Mouse (Mus musculus): ENCODE data around the gene Brd1.

Gene Brd1

DNA sequence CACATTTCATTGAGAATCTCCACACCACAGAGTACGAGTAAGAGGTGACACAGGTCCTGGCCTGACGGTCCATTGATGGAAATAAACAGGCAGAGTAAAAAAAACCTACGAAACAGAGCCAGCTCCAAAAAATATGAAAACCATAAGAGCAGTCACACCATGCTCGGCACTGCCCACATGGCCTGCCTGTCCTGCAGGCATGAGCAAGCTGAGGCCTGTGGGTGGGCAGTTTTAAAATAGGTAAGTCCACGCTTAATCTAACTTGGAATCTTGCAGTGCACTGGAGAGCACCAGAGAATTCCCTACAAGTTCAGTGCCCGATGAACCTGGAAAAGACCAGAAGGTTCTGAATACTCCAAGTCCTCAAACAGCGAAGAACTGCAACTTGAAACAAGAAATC, 38.0 kb downstream of the Brd1 start:
- in situ Hi-C loops (cut with MboI; ENCODE audit: unreplicated experiment in 2 of 2) = no loop called here

DNA sequence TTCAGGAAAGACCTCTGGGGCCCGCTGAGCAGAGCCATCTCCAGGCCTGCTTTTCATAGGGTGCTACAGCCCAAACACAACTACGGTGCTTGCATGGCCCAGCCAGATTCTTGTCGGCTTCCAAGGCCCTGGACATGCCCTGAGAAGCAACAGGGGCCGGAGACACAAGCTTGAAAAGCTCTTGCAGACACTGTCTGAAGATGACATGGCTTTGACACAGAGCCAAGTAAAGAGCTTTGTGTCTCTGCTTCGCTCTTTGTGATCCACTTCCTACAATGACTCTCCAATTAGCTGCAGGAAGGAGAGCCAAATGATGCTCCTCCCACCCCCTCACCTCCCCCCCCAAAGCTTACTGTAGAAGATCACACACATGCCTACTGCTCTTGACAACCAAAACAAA, 40.0 kb downstream of the Brd1 start:
- in situ Hi-C loops (cut with MboI; ENCODE audit: unreplicated experiment in 2 of 2) = no loop called here

DNA sequence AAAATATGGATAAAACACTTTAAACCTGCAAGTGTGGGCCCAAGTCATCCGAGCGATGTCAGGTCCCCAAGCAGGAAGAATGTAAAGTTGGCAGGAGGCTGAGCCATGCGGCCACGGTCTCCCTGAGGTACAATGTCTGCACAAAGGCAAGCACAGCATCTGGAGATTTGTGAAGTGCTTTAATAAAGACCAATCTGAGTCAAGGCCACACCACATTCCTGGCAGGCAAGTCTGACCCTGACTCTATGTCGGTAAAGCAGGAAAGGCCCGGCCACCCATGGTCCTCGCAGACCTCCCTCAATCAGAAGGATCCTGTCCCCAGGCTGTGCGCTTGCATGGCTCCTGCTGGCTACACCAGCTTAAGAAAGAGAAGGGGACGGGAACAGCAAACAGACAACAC, 41.3 kb downstream of the Brd1 start:
- in situ Hi-C loops (cut with MboI; ENCODE audit: unreplicated experiment in 2 of 2) = no loop called here

DNA sequence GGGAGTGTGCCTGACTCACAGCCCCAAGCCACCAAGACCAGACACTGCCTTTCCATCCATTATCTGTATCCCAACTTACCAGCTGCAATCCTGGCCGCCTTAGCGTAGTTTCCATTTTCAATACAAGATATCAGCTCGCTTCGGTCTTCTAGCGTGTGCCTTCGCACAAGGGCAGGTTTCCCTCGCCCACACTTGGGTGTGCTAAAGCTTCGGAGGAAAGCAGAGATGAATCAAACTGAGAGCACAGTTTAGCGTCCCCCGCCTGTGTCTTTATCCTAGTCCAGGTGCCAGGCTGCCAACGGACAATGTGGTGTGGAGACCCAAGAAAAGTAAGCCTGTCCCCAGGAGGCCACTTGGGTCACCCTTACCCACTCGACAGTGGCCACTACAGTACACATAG, 42.9 kb downstream of the Brd1 start:
- in situ Hi-C loops (cut with MboI; ENCODE audit: unreplicated experiment in 2 of 2) = no loop called here

DNA sequence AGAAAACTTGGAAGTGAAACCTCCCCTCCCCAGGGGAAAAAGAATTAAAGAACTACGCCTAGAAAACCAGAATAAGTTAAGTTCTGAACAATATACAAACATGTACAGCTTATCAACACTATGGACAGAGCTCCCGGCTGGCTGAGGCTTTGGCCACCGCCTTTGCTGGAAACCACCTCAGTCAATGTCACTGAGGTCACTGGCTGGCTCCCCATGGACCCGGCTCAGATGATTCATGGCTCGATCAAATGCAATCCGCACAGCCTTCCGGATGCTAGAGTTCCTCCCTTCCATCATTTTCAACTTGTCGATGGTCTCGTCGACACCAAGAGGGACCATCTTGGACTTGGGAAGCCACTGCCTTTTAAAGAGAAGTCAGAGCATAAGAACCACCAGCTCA, 45.9 kb downstream of the Brd1 start:
- in situ Hi-C loops (cut with MboI; ENCODE audit: unreplicated experiment in 2 of 2) = no loop called here

DNA sequence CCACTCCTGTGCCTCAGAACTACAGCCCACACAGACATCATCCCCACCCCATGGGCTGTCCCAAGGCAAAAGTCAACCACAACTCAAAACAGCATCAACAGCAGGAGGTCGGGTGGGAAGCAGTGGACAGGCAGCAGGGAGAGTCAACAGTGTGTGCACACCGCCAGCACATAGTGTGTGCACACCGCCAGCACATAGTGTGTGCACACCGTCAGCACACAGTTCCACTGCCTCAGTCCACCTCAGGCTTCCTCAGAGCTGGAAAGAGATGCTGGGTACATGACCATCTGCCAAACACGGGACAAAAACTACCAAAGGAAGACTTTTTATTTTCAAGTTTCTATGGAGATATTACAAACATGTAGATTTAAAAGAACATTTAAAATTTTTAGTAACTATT, 47.3 kb downstream of the Brd1 start:
- in situ Hi-C loops (cut with MboI; ENCODE audit: unreplicated experiment in 2 of 2) = no loop called here

DNA sequence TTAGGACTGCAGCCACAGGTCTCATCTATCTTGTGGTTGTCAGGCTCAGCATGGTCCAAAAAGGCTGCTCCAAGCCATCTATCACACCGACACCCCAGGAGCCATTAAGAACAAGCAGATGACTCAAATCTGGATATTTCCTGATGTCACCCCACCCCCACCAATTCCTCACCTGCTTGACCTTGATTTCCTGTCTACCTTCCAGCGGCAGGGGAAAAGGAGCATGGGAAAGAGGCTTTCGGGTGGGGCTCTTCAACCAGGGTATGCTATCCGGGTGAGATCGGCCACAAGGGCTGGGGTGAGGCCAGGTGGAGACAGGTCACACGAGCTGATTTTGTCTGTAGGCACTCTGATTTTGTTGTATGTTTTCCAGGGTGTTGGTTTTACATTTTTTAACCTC, 50.0 kb downstream of the Brd1 start:
- in situ Hi-C loops (cut with MboI; ENCODE audit: unreplicated experiment in 2 of 2) = no loop called here

DNA sequence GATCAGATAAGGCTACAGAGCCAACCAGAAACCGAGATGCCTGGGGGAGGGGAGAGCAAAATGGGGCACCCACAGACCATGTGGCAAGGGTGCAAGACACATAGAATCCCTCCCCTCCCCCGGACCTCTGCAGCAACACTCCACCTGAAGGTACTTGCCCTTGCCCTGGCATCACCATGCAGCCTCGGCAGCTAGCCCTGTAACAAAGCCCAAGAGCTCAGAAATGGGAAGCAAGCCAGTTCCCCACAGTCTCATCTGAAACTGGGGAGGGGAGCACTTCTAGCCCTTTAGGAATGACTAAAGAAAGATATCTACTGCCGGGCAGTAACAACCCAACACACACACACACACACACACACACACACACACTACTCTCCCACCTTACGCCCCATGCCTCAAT, 53.1 kb downstream of the Brd1 start:
- in situ Hi-C loops (cut with MboI; ENCODE audit: unreplicated experiment in 2 of 2) = no loop called here

DNA sequence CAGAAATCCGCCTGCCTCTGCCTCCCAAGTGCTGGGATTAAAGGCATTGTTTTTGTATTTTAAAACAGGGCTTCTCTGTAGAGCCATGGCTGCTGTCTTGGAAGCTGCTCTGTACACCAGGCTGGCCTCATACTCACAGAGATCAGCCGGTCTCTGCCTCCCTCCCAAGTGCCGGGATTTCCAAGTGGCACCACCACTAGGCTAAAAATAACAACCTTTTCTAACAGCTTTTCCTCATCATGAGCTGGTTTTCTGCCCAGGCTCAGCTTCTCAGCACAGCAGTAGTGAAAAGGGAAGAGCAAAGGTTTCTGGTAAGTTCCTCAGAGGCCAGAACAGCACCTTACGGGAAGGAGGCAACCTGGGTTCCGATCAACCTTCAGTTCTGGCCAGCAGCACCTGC, 56.5 kb downstream of the Brd1 start:
- in situ Hi-C loops (cut with MboI; ENCODE audit: unreplicated experiment in 2 of 2) = no loop called here

DNA sequence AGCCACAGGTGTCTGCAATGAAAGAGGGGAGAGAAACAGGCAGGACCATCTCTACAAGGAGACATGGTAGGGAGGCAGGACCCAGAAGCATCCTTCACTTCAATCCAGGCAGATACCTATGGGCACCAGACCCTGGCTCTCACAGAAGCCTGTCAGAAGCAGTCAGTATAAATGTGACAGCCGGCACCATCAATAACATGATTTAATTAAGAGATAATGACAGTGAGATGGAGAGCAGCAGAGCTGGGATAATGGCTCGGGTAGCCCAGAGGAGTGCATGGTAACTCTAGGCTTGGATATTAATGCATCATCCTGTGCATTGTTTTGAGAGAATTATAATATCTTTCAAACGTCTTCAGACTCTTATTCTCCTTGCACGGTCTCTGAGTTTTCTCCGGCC, 58.0 kb downstream of the Brd1 start:
- in situ Hi-C loops (cut with MboI; ENCODE audit: unreplicated experiment in 2 of 2) = no loop called here

DNA sequence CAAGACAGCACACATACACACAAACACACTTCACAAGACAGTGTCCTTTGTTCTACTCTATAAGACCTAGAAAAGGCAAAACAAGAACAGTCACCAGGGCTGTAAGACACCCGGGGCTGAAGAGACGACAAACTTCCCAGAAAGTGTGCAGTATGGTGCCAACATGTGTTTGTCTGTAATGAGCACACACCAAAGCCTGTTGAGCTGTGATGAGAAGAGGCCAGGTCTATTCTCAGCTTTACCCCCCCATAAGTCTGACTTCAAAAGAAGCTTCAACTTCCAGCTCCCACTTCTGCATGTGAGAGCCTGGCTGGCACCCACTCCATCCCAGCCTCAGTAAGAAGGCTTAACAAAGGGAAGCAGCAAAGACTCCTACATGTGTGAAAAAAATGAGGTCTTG, 65.3 kb downstream of the Brd1 start:
- in situ Hi-C loops (cut with MboI; ENCODE audit: unreplicated experiment in 2 of 2) = no loop called here

DNA sequence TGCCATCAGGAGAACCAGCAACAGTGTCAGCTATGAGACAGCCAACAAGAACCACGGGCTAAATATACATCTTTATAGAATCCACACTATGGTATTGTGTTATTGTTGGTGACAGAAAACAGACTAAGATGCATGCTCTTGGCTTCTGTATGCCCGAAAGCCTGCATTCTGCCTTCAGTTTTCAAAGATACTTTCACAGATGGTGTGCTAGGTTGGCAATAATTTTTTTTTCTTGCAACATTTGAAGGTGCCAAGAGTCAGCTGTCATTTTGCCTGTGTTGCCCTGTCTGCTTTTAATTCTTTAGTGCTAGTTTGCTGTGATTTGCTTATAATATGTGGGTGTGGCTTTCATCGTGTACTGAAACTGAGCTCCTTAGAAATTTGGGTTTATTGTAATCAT, 66.4 kb downstream of the Brd1 start:
- in situ Hi-C loops (cut with MboI; ENCODE audit: unreplicated experiment in 2 of 2) = no loop called here

DNA sequence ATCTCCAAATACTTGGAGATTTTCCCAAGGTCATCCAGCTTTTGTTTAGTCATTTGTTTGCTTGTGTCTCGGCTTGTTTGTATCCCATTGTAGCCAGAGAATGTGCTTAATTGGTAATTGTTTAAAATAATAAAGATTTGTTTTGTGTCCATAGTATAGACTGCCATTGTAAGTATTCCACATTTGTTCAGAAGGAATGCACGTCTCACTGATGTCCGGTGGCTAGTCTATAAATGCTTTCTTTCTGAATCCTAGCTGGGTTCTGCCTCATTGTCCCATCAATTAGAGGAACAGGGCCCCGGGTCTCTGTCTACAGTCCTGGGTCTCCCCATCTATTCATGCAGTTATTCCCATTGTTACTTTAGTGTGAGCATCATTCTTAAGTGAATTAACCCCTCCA, 68.2 kb downstream of the Brd1 start:
- in situ Hi-C loops (cut with MboI; ENCODE audit: unreplicated experiment in 2 of 2) = no loop called here

DNA sequence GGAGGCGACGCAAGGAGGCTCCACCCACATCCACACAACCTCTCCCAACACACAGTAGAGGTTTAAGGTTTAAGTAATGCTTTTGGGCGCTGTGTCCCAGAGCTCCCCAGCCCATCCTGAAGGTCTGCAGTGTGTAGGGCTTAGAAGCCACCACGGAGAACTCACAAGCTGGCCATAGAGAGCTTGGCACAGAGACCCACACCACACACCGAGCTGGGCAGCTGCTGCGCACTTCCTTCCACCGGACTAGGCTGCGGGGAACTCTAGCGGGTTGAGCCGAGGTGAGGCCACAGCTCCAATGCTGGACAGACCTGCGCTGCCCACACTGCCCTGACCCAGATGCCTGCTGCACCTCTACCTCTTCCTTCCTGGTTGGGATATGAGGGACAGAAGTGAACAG, 71.0 kb downstream of the Brd1 start:
- in situ Hi-C loops (cut with MboI; ENCODE audit: unreplicated experiment in 2 of 2) = no loop called here

DNA sequence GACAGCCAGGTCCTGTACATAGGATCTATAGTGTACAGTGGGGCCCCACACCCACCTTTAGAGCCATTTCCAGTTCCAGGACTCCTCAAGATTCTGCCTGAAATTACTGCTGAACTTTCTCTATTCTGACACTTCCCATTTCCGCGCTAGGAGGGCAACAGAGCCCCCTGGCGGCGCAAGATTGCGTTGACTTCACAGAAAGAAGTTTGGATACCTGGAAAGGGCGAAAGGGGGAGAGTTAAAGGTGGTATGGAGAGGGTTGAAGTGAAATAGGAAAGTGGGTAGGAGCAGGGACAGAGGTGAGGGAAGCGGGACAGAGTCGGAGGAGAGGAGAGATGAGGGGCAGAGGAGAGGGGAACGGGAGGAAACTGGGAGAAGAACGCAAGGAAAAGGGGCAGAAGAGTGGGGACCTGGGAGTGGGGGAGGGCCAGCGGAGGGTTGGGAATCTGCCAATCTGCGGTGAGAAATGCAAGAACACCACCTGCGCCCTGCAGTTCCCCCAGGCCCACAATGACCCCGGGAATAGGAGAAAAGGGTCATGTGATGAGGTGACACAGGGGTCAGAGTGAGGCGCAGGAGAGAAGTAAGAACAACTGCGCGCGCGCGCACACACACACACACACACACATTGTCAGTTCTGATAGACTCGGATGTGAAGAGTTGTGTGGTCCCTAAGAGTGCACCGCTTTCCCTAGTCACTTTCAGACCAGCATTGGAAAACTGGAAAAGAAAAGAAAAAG, 71.8 kb downstream of the Brd1 start:
- in situ Hi-C loops (cut with MboI; ENCODE audit: unreplicated experiment in 2 of 2) = no loop called here

DNA sequence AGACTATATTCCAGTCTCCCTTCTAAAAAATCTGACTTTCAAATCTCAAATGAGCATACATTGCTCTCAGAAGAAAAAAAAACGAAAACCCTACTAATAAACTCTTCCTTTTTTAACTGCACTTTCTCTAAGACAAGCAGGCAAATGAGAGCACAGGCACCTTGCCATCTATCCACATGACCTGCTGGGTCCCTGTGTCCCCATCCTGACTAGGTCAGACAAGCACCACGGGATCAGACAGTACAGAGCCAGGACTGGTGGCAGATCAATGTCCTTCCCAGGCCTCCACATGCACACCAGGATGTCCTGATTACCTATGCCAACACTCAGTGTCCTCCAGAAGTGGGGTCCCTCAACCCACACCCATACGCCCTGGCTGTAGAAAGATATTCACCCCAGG, 72.4 kb downstream of the Brd1 start:
- in situ Hi-C loops (cut with MboI; ENCODE audit: unreplicated experiment in 2 of 2) = no loop called here

DNA sequence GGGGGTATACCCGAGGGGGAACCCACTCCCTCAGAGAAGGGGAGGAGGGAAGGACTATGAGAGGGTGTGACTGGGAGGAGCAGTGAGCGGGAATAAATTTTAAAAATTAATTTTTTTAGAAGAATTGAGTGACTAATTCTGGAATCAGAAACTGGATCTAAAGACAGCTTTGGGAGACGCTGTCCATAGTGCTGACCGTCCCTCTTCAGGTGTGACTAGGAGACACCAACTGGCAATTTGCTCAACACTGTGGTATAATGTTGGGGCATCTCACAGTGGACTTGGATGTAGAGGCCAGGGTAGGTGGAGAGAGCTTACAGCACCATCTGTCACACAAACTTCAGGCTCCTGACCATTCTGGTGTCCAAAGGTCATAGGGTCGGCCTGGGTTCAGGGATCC, 82.0 kb downstream of the Brd1 start:
- in situ Hi-C loops (cut with MboI; ENCODE audit: unreplicated experiment in 2 of 2) = loop anchor here in 1 of 2 experiments (10.0 kb wide), 1 partner anchor 507 kb away; no protein-coding TSS in a partner anchor

DNA sequence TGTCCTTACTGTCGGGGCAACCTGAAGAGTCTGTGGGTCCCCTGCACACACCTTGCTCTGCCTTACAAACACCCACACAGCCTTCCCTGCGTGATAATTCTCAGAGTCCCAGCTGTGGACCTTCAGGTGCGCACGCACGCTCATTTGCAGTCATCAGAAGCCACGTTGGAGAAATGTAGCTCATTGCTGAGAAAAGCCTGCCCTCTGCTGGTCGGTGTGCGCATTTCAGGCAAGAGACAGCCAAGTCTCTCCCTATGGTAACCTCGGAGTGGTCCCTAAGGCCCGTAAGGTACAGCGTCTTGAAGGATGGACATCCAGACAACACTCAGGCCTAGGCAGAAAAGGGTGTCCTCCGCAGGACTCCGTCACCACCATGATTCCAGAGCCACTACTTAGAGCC, 83.0 kb downstream of the Brd1 start:
- in situ Hi-C loops (cut with MboI; ENCODE audit: unreplicated experiment in 2 of 2) = loop anchor here in 1 of 2 experiments (10.0 kb wide), 1 partner anchor 506 kb away; no protein-coding TSS in a partner anchor

Measured in v-Abl transformed pro-B cells (cell line).